Mouse (Mus musculus): ENCODE data around the gene Gm3625.

The Gm3625 gene

GRCm38 (mm10) chr12:4592541-4593165, at the start of gene Gm3625, which contains the start of gene Itsn2:
Gm3625 (minus strand) TSS chr12:4592927.
Itsn2 (plus strand) TSS chr12:4592638.
- DNase-seq (ENCODE audit: low read depth, low spot score), result peak; percentile 31

- no peak for DNase-seq (ENCODE audit: low read depth, low spot score)
Observed at GRCm38 (mm10) chr12:4640737-4641136, 48.0 kb upstream of the Gm3625 start.

- DNase-seq (ENCODE audit: low read depth, low spot score), result no peak
Observed at GRCm38 (mm10) chr12:4638438-4638837, 45.7 kb upstream of the Gm3625 start.

DNA sequence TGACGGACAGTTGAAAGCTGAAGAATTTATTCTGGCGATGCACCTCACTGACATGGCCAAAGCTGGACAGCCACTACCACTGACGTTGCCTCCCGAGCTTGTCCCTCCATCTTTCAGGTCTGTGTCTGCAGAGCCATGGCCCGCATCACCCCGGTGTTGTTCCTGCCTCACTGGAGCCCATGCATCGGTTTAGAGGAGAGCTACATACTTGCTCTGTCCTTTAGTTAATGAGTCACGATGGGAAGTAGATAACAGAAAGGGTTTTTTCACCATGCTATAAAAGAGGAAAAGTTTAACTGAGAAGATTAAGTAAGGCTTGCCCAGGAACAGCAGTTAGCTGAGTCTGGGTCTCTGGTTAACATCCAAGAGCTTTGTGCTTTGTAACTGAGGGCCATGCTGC, 40.2 kb upstream of the Gm3625 start:
- no peak for DNase-seq (ENCODE audit: low read depth, low spot score)

DNA sequence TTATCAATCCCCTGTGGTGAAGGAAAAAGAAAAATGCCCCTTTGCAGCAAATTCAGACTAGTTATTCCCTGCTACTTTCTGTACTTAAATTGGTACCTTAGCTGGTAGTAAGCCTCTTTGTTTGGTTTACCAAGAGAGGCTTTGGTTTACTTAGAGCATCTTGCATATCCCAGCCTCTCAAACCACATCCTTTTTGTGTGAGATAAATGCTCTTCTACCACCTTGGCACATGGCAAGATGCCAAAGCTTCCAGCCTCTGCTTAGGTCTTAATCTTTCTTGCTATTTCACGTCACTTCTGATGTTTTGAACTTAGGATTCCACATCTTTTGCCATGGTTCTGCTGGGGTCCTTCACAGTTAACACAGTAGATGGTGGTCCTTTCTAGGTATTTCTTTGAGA, 31.5 kb upstream of the Gm3625 start:
- no peak for DNase-seq (ENCODE audit: low read depth, low spot score)

DNA sequence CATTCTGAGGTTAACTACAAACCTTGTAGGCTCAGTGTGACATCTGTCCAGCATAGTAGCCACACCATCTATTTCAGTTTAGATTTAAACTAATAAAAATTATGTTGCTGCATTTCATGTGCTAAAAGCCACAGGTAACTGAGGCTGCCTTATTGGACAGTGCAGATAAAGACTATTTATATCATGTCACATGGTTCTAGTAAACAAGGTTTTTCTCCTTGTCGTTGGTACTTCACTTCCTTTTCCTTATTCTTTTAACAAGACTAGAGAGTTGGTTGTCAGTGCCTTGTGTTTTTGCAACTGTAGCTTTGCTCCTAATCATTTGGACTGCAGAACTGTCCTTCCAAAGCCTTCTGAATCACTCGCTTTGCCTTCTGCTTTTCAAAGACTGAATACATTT, 22.0 kb upstream of the Gm3625 start:
- DNase-seq (ENCODE audit: low read depth, low spot score), result no peak

GRCm38 (mm10) chr12:4606625-4607024, 13.9 kb upstream of the Gm3625 start:
- no peak for DNase-seq (ENCODE audit: low read depth, low spot score)

- no peak for DNase-seq (ENCODE audit: low read depth, low spot score)
Observed at GRCm38 (mm10) chr12:4599713-4600112, 7.0 kb upstream of the Gm3625 start.

- no peak for DNase-seq (ENCODE audit: low read depth, low spot score)
Observed at GRCm38 (mm10) chr12:4598666-4599428, 6.1 kb upstream of the Gm3625 start.

DNA sequence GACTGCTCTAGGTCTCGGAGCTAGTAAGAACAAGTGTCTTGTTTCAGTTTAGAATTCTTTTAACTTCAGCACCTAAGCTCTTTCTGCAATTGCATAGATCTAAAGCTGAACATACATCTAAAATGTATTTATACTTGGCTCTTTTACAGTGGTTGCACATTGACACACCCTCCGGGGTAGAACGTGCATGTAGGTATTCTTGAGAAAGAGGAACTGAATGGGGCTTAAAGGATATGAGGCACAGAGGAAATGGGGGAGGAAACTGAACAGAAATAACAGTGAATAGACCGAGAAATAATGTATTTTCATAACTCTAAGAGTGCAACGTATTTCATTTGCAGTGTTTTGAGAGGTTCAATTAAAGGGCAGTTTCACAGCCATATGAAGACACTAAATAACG, 2.3 kb upstream of the Gm3625 start:
- DNase-seq (ENCODE audit: low read depth, low spot score), result no peak

DNA sequence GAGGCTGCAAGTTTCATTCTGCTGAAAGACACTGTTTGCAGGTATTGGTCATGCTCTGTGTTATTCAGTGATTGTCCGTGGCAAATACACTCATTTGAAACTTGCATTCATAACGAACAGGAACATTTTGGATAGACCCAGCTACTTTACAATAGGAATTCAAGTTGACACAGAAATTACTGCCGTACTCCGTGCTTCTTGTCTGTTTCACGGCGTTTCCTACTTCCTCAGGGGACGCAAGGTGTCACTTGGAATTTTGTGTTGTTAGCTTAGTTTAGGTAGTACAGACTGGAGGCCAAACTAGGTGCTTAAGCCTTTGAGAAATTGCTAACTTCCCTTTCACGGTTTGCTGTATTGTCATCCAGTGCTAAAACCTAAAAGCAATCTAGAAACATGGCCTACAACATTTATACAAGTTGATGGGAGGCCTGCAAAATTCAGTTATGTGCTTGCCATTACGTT, 1.2 kb upstream of the Gm3625 start:
- no peak for DNase-seq (ENCODE audit: low read depth, low spot score)

DNA sequence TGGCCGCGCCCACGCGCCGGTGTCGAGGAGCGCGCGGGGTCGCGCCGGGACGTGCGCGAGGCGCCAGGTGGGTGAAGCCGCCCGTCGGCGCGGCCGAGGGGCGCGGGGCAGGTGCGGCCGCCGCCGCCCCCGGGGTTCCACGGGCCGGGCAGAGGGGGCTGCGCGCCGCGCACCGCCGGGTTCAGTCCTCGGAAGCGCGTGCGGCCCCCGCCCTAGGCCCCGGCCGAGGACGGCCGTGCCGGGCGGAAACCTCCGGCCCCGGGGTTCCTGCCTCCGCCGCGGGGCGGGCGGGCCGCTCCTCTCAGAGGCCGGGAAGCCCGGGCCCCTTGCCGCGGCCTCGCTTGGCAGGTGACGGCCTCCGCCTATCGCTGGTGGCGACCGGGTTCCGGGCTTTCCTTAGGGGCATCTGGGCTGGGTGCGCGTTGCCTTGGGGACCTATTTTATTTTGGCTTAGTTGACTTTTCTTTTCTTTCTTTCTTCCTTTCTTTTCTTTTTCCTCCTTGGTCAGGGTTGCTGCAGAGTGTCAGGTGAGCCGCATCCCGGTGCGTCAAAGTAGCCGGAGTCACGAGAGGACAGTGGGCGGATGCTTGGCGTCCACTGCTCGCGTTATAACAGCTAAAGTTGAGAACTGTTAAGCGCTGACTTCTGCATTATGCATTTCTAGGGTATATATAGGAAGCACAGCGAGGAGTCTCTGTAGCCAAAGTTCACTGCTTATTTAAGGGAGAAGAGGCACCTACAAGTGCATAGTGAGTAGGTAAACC, 621 bp upstream of the Gm3625 start:
- peak; percentile 8 for DNase-seq (ENCODE audit: low read depth, low spot score)

GRCm38 (mm10) chr12:4592025-4592424, 702 bp downstream of the Gm3625 start:
- DNase-seq (ENCODE audit: low read depth, low spot score), result no peak

GRCm38 (mm10) chr12:4588603-4589002, 4.1 kb downstream of the Gm3625 start:
- DNase-seq (ENCODE audit: low read depth, low spot score), result no peak

- DNase-seq (ENCODE audit: low read depth, low spot score), result no peak
Observed at GRCm38 (mm10) chr12:4587846-4588245, 4.9 kb downstream of the Gm3625 start.

DNA sequence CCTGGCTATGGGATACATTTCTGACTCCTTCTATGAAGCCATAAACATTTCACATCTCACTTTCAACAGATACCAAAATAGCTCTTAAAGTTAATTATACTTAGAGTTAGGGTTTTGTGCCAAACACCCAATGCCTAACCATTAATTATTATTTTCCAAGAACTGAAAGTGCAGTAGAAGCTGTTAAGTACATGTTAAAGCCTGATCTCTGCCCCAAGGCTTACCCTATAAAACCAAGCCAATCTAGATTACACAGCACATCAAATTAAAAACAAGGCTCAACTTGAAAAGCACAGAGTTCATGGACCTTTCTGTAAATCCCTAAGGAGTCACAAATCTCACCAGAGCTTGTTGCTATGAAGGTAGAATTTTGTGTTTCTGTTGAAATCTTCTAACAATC, 10.4 kb downstream of the Gm3625 start:
- peak; percentile 12 for DNase-seq (ENCODE audit: low read depth, low spot score)

GRCm38 (mm10) chr12:4574065-4574464, 18.7 kb downstream of the Gm3625 start:
- DNase-seq (ENCODE audit: low read depth, low spot score), result no peak

DNA sequence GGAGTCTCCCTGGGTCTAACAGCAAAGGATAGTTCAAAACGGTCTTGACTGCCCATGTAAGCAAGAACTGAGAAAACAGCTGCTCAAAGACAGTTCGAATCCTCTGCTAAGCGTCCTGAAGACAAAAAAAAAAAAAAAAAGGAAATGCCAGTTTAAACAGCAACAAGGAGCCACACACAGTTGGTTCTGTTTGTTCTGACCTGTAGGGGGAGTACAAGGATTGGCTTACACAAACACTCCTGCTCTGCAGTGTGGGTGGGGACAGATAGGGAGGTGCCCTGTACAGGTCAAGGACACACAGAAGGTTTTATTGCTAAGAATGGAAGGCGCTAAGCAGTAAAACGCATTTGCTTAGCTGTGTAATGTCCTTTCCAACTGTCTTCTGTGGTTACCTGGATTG, 20.9 kb downstream of the Gm3625 start:
- peak; percentile 49 for DNase-seq (ENCODE audit: low read depth, low spot score)

DNA sequence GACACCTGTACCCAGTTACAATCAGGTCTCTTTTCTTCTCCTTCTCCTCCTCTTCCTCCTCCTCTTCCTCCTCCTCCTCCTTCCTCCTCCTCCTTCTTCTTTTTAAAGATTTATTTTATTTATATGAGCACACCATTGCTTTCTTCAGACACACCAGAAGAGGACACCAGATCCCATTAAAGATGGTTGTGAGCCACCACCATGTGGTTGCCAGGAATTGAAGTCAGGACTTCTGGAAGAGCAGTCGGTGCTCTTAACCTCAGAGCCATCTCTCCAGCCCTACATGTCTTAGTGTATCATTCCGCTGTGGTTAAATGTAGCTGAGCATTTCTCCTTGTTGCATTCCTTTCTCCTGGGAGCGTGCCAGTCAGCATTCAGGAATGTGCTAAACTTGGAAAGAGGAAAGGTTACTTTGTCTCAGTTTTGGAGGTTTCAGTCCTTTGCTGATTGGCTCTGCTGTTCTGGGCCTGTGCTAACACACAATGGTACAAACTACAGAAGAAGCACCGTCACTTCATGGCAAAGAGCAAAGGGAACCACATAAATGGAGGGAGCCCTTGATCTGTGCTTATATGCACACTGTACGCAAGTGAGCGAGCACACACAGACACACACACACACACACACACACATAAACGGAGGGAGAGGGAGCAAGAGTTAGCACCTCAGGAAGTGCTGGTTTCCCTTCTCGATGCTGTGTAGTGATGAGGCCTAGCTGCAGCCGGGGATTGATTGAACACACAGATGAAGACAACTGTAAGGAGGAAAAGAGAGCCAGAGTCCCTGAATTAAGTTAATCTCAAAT, 34.0 kb downstream of the Gm3625 start:
- no peak for DNase-seq (ENCODE audit: low read depth, low spot score)

DNA sequence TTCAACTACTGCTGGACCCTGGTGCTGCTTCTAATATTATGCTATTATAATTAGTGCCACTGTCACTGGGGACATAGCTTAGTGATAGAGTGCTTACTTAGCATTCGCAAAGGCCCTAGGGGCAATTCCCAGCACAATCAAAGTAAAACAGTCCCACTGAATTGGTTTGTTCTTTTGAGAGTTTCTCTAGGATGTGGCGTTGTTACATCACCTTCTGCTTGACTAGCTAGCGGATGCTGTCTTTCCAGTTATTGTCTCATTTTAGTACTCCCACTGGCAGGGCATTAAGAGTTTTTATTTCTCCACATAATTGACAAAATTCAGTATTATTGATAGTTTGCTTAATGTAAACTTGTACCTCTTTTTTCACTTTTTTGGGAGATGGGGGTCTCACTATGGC, 34.7 kb downstream of the Gm3625 start:
- DNase-seq (ENCODE audit: low read depth, low spot score), result no peak

GRCm38 (mm10) chr12:4557436-4557835, 35.3 kb downstream of the Gm3625 start:
- DNase-seq (ENCODE audit: low read depth, low spot score), result no peak

DNA sequence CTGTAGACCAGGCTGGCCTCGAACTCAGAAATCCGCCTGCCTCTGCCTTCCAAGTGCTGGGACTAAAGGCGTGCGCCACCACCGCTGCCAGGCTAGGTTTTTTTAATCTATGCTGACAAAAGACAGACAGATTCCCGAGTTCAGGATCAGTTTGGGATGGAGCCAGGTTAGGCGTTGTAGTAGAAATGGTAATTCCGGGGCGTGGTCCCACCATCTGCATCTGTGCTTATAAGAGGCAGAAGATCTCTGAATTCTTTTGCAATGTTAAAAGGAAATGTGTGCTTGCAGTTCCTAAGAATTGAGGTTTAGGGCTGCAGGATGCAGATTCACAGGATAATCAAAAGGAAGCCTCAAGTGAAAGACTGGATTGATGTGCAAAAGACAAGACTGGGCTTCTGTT, 35.8 kb downstream of the Gm3625 start:
- DNase-seq (ENCODE audit: low read depth, low spot score), result no peak
